Mouse (Mus musculus): ENCODE measurements around the gene Slc28a3. TPM values are rescaled to one million over a fixed set of nuclear protein-coding genes. Genes with fewer than 3 reads are reported as not detected.

Gene Slc28a3
- polyA plus RNA-seq, 1 experiment from 2014 or later: not detected

DNA sequence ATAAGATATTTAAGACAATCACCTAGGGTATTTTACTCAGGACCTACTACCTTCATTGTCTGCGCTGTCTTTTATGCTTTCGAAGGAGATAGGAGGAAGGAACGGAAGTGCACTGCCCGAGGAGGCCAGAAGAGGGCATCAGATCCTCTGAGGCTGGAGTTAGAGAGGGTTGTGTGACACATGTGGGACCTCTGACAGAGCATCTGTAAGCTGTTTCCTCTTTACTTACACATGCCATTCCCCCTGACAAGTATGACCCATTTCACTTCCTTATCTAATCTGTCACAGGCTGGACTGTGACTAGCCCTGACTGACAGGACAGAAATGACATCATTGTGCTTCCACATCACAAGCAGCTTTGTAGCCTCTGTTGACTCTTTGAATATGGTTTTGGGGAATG is 94.4 kb downstream of the Slc28a3 start:
- Histone ChIP-seq H3K27me3 (replicated peaks) (no peaks in the 10 kb centered on the region), H3K9me3 (no peaks in the 10 kb centered on the region), H3K4me1 (no peaks in the 10 kb centered on the region), H3K4me3 (no peak overlapping the region), H3K36me3 (no peaks in the 10 kb centered on the region), H3K4me2 (replicated peaks) (no peak overlapping the region), H3K27ac (no peak overlapping the region), H3K9ac (no peak overlapping the region)
- ATAC-seq (ENCODE audit: low FRiP score, low read depth): no peak
- WGBS: 98% methylated on average over 4 of the region's 4 CpGs

GRCm38 (mm10) chr13:58515635-58516034 is 95.0 kb downstream of the Slc28a3 start:
- WGBS: 88% methylated on average over 5 of the region's 5 CpGs
- H3K27me3 ChIP-seq (replicated peaks): no peaks in the 10 kb centered on the region

GRCm38 (mm10) chr13:58514147-58514727 is 96.4 kb downstream of the Slc28a3 start:
- no peaks in the 10 kb centered on the region for H3K9me3 ChIP-seq
- H3K4me2 ChIP-seq (replicated peaks): no peak overlapping the region
- H3K27ac ChIP-seq: no peak overlapping the region
- 88% methylated on average over 8 of the region's 8 CpGs for WGBS
- ATAC-seq (ENCODE audit: low FRiP score, low read depth): no peak
- no peak overlapping the region for H3K9ac ChIP-seq
- no peaks in the 10 kb centered on the region for H3K27me3 ChIP-seq (replicated peaks)
- no peak overlapping the region for H3K4me3 ChIP-seq
- H3K4me1 ChIP-seq: no peaks in the 10 kb centered on the region
- no peaks in the 10 kb centered on the region for H3K36me3 ChIP-seq

More at GRCm38 (mm10) chr13:58515635-58516034, 95.0 kb downstream of the Slc28a3 start:
- Histone ChIP-seq H3K4me3 (no peak overlapping the region), H3K4me1 (no peaks in the 10 kb centered on the region), H3K9me3 (no peaks in the 10 kb centered on the region), H3K9ac (no peak overlapping the region), H3K27ac (no peak overlapping the region), H3K4me2 (replicated peaks) (no peak overlapping the region), H3K36me3 (no peaks in the 10 kb centered on the region)
- ATAC-seq (ENCODE audit: low FRiP score, low read depth): no peak

GRCm38 (mm10) chr13:58511926-58512325 is 98.8 kb downstream of the Slc28a3 start:
- 73% methylated on average over 2 of the region's 2 CpGs for WGBS
- Histone ChIP-seq H3K9ac (no peak overlapping the region), H3K36me3 (no peaks in the 10 kb centered on the region), H3K27ac (no peak overlapping the region), H3K4me1 (no peaks in the 10 kb centered on the region), H3K4me3 (no peak overlapping the region), H3K4me2 (replicated peaks) (no peak overlapping the region), H3K9me3 (no peaks in the 10 kb centered on the region), H3K27me3 (replicated peaks) (no peaks in the 10 kb centered on the region)
- no peak for ATAC-seq (ENCODE audit: low FRiP score, low read depth)

DNA sequence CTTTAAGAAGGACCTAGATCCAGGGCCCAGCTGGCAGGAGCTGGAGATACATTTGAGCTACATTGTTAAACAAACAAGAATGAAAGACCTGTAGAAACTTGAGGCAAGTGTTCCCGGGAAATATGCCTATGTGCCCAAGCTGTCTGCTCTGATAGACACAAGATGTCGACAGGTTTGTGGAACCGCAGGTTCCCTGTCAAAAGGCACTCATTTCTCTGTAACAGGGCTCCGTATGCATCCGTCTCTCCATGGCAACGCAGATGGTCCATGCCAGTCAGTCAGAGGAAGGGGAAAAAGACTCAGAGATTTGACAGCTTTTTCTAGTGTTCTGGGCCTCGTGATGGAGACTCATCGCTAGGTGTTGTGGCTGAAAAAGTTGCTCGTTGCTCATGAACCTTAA is 99.4 kb downstream of the Slc28a3 start:
- no peak overlapping the region for H3K4me2 ChIP-seq (replicated peaks)
- no peak overlapping the region for H3K4me3 ChIP-seq
- 88% methylated on average over 9 of the region's 9 CpGs for WGBS
- no peak for ATAC-seq (ENCODE audit: low FRiP score, low read depth)
- H3K27me3 ChIP-seq (replicated peaks): no peaks in the 10 kb centered on the region
- H3K9me3 ChIP-seq: no peaks in the 10 kb centered on the region
- H3K9ac ChIP-seq: no peak overlapping the region
- H3K36me3 ChIP-seq: no peaks in the 10 kb centered on the region
- no peak overlapping the region for H3K27ac ChIP-seq
- no peaks in the 10 kb centered on the region for H3K4me1 ChIP-seq

DNA sequence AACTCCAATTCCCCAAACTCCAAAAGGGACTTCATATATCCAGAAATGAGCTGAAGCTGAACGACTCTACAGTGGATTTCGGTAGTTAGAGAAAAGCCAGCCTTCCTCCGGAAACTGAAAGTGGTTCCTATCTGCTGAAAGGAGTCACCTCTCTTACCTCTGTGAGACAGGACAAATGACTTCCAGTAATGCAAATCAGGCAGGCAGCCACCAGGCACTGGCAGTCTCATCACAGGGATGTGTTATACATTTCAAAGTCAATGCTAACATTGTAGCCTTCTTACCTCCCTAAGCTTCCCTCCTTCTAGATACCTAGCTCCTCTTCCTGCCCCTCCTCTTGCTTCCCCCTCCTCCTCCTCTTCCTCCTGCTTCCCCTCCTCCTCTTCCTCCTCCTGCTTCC is 101.4 kb downstream of the Slc28a3 start:
- Histone ChIP-seq H3K27me3 (replicated peaks) (no peaks in the 10 kb centered on the region), H3K27ac (no peak overlapping the region)
- WGBS: 49% methylated on average over 3 of the region's 3 CpGs

GRCm38 (mm10) chr13:58503610-58504009 is 107.1 kb downstream of the Slc28a3 start:
- ATAC-seq (ENCODE audit: low FRiP score, low read depth): no peak
- no peaks in the 10 kb centered on the region for H3K36me3 ChIP-seq
- H3K4me2 ChIP-seq (replicated peaks): no peak overlapping the region
- H3K9me3 ChIP-seq: no peaks in the 10 kb centered on the region
- no peak overlapping the region for H3K9ac ChIP-seq
- H3K4me1 ChIP-seq: no peaks in the 10 kb centered on the region
- no peak overlapping the region for H3K27ac ChIP-seq
- no peak overlapping the region for H3K4me3 ChIP-seq
- WGBS: 97% methylated on average over 2 of the region's 2 CpGs
- H3K27me3 ChIP-seq (replicated peaks): no peaks in the 10 kb centered on the region

More for the DNA sequence above, 101.4 kb downstream of the Slc28a3 start:
- H3K9me3 ChIP-seq: no peaks in the 10 kb centered on the region
- no peak overlapping the region for H3K4me2 ChIP-seq (replicated peaks)
- H3K36me3 ChIP-seq: no peaks in the 10 kb centered on the region
- no peak for ATAC-seq (ENCODE audit: low FRiP score, low read depth)
- no peak overlapping the region for H3K9ac ChIP-seq
- no peaks in the 10 kb centered on the region for H3K4me1 ChIP-seq
- H3K4me3 ChIP-seq: no peak overlapping the region

- no peak overlapping the region for H3K27ac ChIP-seq
- H3K9ac ChIP-seq: no peak overlapping the region
- H3K4me3 ChIP-seq: no peak overlapping the region
- H3K9me3 ChIP-seq: no peaks in the 10 kb centered on the region
- no peaks in the 10 kb centered on the region for H3K36me3 ChIP-seq
- no peak for ATAC-seq (ENCODE audit: low FRiP score, low read depth)
- WGBS: 88% methylated on average over 12 of the region's 12 CpGs
- no peaks in the 10 kb centered on the region for H3K27me3 ChIP-seq (replicated peaks)
- no peak overlapping the region for H3K4me2 ChIP-seq (replicated peaks)
- H3K4me1 ChIP-seq: peaks cover 5% of the 10 kb centered on the region; the same call in 1 of the 2 replicates
Observed at GRCm38 (mm10) chr13:58497809-58498208, 112.9 kb downstream of the Slc28a3 start.

Other genes with a start within 250 kb of the Slc28a3 start
- 27.6 and 28.0 TPM in 2 replicates for gene 2210016F16Rik, start 225.7 kb downstream of the Slc28a3 start, polyA plus RNA-seq (2016; fragmentation: Nextera tagmentation; extraction: Ambion mirVana)
- 25.5 and 31.2 TPM in 2 replicates for gene Rmi1, start 208.6 kb downstream of the Slc28a3 start, polyA plus RNA-seq (2016; fragmentation: Nextera tagmentation; extraction: Ambion mirVana)
- 1,935 and 2,000 TPM in 2 replicates for gene Hnrnpk, start 207.5 kb downstream of the Slc28a3 start, polyA plus RNA-seq (2016; fragmentation: Nextera tagmentation; extraction: Ambion mirVana)
- gene Ntrk2, start 195.7 kb upstream of the Slc28a3 start, polyA plus RNA-seq (2016; fragmentation: Nextera tagmentation; extraction: Ambion mirVana): 74.8 and 76.1 TPM in 2 replicates